ENCODE assay signal across 1 mouse cellular context in genomic region chr7:24506065-24506459, GRCm38 (mm10).
TF ChIP-seq lines count a peak whose summit lies in the region.

No protein-coding gene starts in this region.

TF ChIP-seq in MEL, 35 proteins besides CTCF, POLR2A, EP300 and RAD21:
- TF ChIP-seq TCF12 (IDR thresholded peaks at IDR 0.05; ENCODE audit: low read depth, low read length), result no peak
